In the genomic region with DNA sequence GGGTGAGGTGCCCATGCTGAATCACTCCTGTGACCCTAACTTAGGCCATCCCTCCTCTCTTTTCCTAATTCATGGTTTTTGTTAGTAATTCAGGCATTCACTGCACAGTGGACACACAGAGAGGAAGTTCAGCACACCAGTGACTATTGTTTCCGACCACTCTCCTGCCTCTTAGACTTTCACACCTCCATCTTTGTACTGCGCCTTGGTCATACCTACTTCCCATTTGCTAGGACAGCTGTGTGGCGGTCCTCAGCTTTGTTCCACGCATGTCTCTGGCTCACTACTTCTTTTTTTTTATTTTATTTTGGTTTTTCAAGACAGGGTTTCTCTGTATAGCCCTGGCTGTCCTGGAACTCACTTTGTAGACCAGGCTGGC, we compare ENCODE assay signal across 9 mouse cellular contexts. TPM values are rescaled to one million over a fixed set of nuclear protein-coding genes. Genes with fewer than 3 reads are reported as not detected.
DNase-seq lines count a peak whose midpoint lies in the region; ATAC-seq and TF ChIP-seq lines count a peak whose summit lies in the region.
"Had no signal": no experiment of that assay in that cellular context is flagged by ENCODE, and none has a peak within 500 bp of the region (broad histone marks: within the 10 kb centered on the region; RNA-seq: fewer than 3 reads in every experiment).

No protein-coding gene starts in this region.

- peaks cover 22 to 33% of the 10 kb centered on the region in 2 experiments for H3K4me1 ChIP-seq in heart, embryonic 14.5 days (ENCODE audit: control insufficient read depth in 2 of 2, insufficient read depth in 2 of 2, low read length in 2 of 2)
- H3K4me1 ChIP-seq in CH12.LX (ENCODE audit: control insufficient read depth in 1 of 2, insufficient read depth in 2 of 2): peaks cover 10 to 47% of the 10 kb centered on the region in 2 experiments; a peak in 3 of 4 replicates
- peaks cover 7% of the 10 kb centered on the region for H3K4me1 ChIP-seq in embryonic fibroblast, embryonic 13.5 days (ENCODE audit: control insufficient read depth, insufficient read depth, low read length)
- peaks cover 44% of the 10 kb centered on the region for H3K4me1 ChIP-seq in liver, postnatal 0 days (ENCODE audit: insufficient read depth)

- H3K4me3 ChIP-seq in heart, embryonic 14.5 days (ENCODE audit: control insufficient read depth in 1 of 2, insufficient read depth in 1 of 2, low read depth in 1 of 2, low read length in 2 of 2): peak overlapping the region; percentile 7 to 22; a peak in 3 of 4 replicates
- no peak overlapping the region for H3K4me3 ChIP-seq in CH12.LX (replicated peaks in 1 of 3; ENCODE audit: low read depth in 2 of 3, low read length in 2 of 3, poor library complexity in 1 of 3)
- H3K4me3 ChIP-seq in embryonic fibroblast, embryonic 13.5 days (ENCODE audit: insufficient read depth, low read length): peak overlapping the region; percentile 48
- H3K4me3 ChIP-seq in liver, postnatal 0 days (ENCODE audit: low read depth, low read length): peak overlapping the region; percentile 37

- no peak for ATAC-seq in heart, embryonic 14.5 days (ENCODE audit: insufficient number of reproducible peaks, insufficient read depth, low FRiP score, low read depth)
- 0 out of 2 replicates have a peak, but pooled peaks have one; percentile 2 for ATAC-seq in liver, postnatal 0 days

- TF ChIP-seq RAD21 in CH12.LX (IDR thresholded peaks at IDR 0.05; ENCODE audit: low read depth, low read length): no peak

- peak overlapping the region; percentile 65 for H3K9ac ChIP-seq in heart, embryonic 14.5 days (ENCODE audit: low read length)
- H3K9ac ChIP-seq in CH12.LX (ENCODE audit: insufficient read depth, low read depth): no peak overlapping the region
- peak overlapping the region; percentile 42 for H3K9ac ChIP-seq in liver, postnatal 0 days (replicated peaks)

- H3K79me2 ChIP-seq in CH12.LX (replicated peaks; ENCODE audit: control insufficient read depth, extremely low read depth, insufficient read depth, poor library complexity, severe bottlenecking): 0 out of 2 replicates have a peak, but pooled peaks cover 2% of the 10 kb centered on the region

- dilution Hi-C loops in CH12.LX (cut with MboI; ENCODE audit: extremely low pct_ligation_motif_present, extremely low pct_unique_long_range_greater_than_20kb, low sequenced_read_pairs): no loop called here

- 67% methylated on average over 4 of the region's 4 CpGs for WGBS in heart, embryonic 14.5 days
- 32% methylated on average over 4 of the region's 4 CpGs for WGBS in liver, postnatal 0 days (ENCODE audit: insufficient replicate concordance)

- intact Hi-C loops in heart, postnatal 36 days (cut with DNase I): no loop called here
- intact Hi-C loops in left cerebral cortex, postnatal 25 days (cut with DNase I): no loop called here

- peaks cover 11% of the 10 kb centered on the region; the same call in 1 of the 2 replicates for H3K36me3 ChIP-seq in heart, embryonic 14.5 days (ENCODE audit: control insufficient read depth, insufficient read depth, low read length)
- peaks cover 71 to 80% of the 10 kb centered on the region in 2 experiments for H3K36me3 ChIP-seq in CH12.LX (replicated peaks in 1 of 2; ENCODE audit: control insufficient read depth in 1 of 2, insufficient read depth in 1 of 2, low read length in 1 of 2)
- H3K36me3 ChIP-seq in liver, postnatal 0 days (replicated peaks; ENCODE audit: insufficient read depth, low read length): peaks cover 18% of the 10 kb centered on the region; the same call in 1 of the 2 replicates

- TF ChIP-seq EP300 in CH12.LX (IDR thresholded peaks at IDR 0.05; ENCODE audit: low read length): peak; percentile 35; the same call in 1 of the 2 replicates
- TF ChIP-seq EP300 in liver, postnatal 0 days (IDR thresholded peaks at IDR 0.05; ENCODE audit: low read depth): no peak

- no peaks in the 10 kb centered on the region for H3K27me3 ChIP-seq in heart, embryonic 14.5 days (ENCODE audit: control insufficient read depth, insufficient read depth, low read length)
- no peaks in the 10 kb centered on the region for H3K27me3 ChIP-seq in CH12.LX (replicated peaks)
- H3K27me3 ChIP-seq in liver, postnatal 0 days (ENCODE audit: insufficient read depth, low read length): no peaks in the 10 kb centered on the region

- no peak for TF ChIP-seq CTCF in CH12.LX (conservative IDR thresholded peaks at IDR 0.05 in 1 of 2, IDR thresholded peaks at IDR 0.05 in 1 of 2; ENCODE audit: low read depth in 2 of 2, low read length in 2 of 2)
- TF ChIP-seq CTCF in embryonic fibroblast, embryonic 13.5 days (IDR thresholded peaks at IDR 0.05; ENCODE audit: borderline replicate concordance, insufficient read depth, low read length): no peak
- no peak for TF ChIP-seq CTCF in liver, postnatal 0 days (IDR thresholded peaks at IDR 0.05; ENCODE audit: low read depth)

- in situ Hi-C loops in CH12.LX (cut with MboI; ENCODE audit: low pct_ligation_motif_present, low pct_unique_long_range_greater_than_20kb, low sequenced_read_pairs): no loop called here

- TF ChIP-seq POLR2A in CH12.LX (IDR thresholded peaks at IDR 0.05; ENCODE audit: low read depth, low read length): no peak
- no peak for TF ChIP-seq POLR2A in embryonic fibroblast, embryonic 13.5 days (IDR thresholded peaks at IDR 0.05; ENCODE audit: low read depth, low read length)

- H3K4me2 ChIP-seq in heart, embryonic 14.5 days (ENCODE audit: low read length): peak overlapping the region; percentile 60
- H3K4me2 ChIP-seq in CH12.LX (ENCODE audit: insufficient read depth, low read depth, poor library complexity, severe bottlenecking): no peak overlapping the region
- H3K4me2 ChIP-seq in liver, postnatal 0 days (ENCODE audit: low read depth, low read length): peak overlapping the region; percentile 61

- peak overlapping the region; percentile 71 to 88 for H3K27ac ChIP-seq in heart, embryonic 14.5 days (replicated peaks in 1 of 2; ENCODE audit: control insufficient read depth in 1 of 2, insufficient read depth in 1 of 2, low read depth in 2 of 2, low read length in 2 of 2)
- peak overlapping the region; percentile 57 for H3K27ac ChIP-seq in CH12.LX (ENCODE audit: insufficient read depth, low read depth)
- peak overlapping the region; percentile 88 for H3K27ac ChIP-seq in embryonic fibroblast, embryonic 13.5 days (ENCODE audit: insufficient read depth, low read length)
- H3K27ac ChIP-seq in liver, postnatal 0 days (ENCODE audit: low read depth): peak overlapping the region; percentile 87

- no peaks in the 10 kb centered on the region for H3K9me3 ChIP-seq in heart, embryonic 14.5 days (ENCODE audit: control insufficient read depth, low read length)
- H3K9me3 ChIP-seq in CH12.LX (replicated peaks; ENCODE audit: low read length): no peaks in the 10 kb centered on the region
- H3K9me3 ChIP-seq in liver, postnatal 0 days (ENCODE audit: low read length): no peaks in the 10 kb centered on the region

- no peak for DNase-seq in heart, postnatal 36 days
- DNase-seq in CH12.LX (ENCODE audit: extremely low read depth): no peak
- no peak for DNase-seq in liver, postnatal 0 days
- no peak for DNase-seq in left cerebral cortex, postnatal 25 days (ENCODE audit: low spot score in 2 of 2)
- DNase-seq in Muller cell, postnatal 12 days (ENCODE audit: inconsistent ontology term): no peak
- DNase-seq in thymus, postnatal 10 days (ENCODE audit: low spot score in 2 of 2): no peak

TF ChIP-seq in CH12.LX, 34 proteins besides CTCF, POLR2A, EP300 and RAD21:
- no peak for TF ChIP-seq GABPA (IDR thresholded peaks at IDR 0.05; ENCODE audit: insufficient replicate concordance, low read depth, low read length)

RNA-seq across cellular contexts. Expression of a gene that starts 5.8 kb away (rescaled TPM):
- 0.93 and 1.1 TPM in 2 replicates for polyA plus RNA-seq in heart, embryonic 14.5 days (2014; fragmentation: Nextera tagmentation; extraction: Ambion mirVana)
- total RNA-seq in heart, postnatal 36 days (2021): 10 to 100 TPM; 56.1 to 62.1 TPM
- total RNA-seq in CH12.LX (2012; rRNA removed) (35.1 and 62.5 TPM in 2 replicates), CH12.LX (2014; rRNA removed) (34.5 and 35.5 TPM in 2 replicates)
- polyA plus RNA-seq in CH12.LX (2012; ENCODE audit: insufficient read length, low read depth): 58.0 and 70.8 TPM in 2 replicates
- polyA plus RNA-seq in embryonic fibroblast, embryonic 13.5 days (2011; ENCODE audit: insufficient read length, low read depth, missing spikeins): 47.5 and 48.1 TPM in 2 replicates
- 0.62 and 0.83 TPM in 2 replicates for polyA plus RNA-seq in liver, postnatal 0 days (2015; fragmentation: Nextera tagmentation; extraction: Ambion mirVana)
- total RNA-seq in left cerebral cortex, postnatal 25 days (2021): 10 to 100 TPM; 67.1 to 71.7 TPM

RNA-seq across cellular contexts. Expression of a gene that starts 28.6 kb away (rescaled TPM):
- polyA plus RNA-seq in heart, embryonic 14.5 days (2014; fragmentation: Nextera tagmentation; extraction: Ambion mirVana): 0.23 TPM in 1 of 2 replicates, not detected in the other
- not detected for total RNA-seq in heart, postnatal 36 days (2021)
- total RNA-seq in CH12.LX (2012; rRNA removed) (not detected in 2 replicates), CH12.LX (2014; rRNA removed) (not detected in 2 replicates)
- 1.1 and 2.6 TPM in 2 replicates for polyA plus RNA-seq in CH12.LX (2012; ENCODE audit: insufficient read length, low read depth)
- polyA plus RNA-seq in embryonic fibroblast, embryonic 13.5 days (2011; ENCODE audit: insufficient read length, low read depth, missing spikeins): not detected in 2 replicates
- 0.70 TPM in 1 of 2 replicates, not detected in the other for polyA plus RNA-seq in liver, postnatal 0 days (2015; fragmentation: Nextera tagmentation; extraction: Ambion mirVana)
- total RNA-seq in left cerebral cortex, postnatal 25 days (2021): not detected
- total RNA-seq: left cerebral cortex, adult 18-20 months had no signal

RNA-seq across cellular contexts. Expression of a gene that starts 49.5 kb away (rescaled TPM):
- polyA plus RNA-seq in heart, embryonic 14.5 days (2014; fragmentation: Nextera tagmentation; extraction: Ambion mirVana): 186 and 211 TPM in 2 replicates
- 10 to 100 TPM; 68.4 to 69.3 TPM for total RNA-seq in heart, postnatal 36 days (2021)
- total RNA-seq in CH12.LX (2012; rRNA removed) (209 and 244 TPM in 2 replicates), CH12.LX (2014; rRNA removed) (257 and 267 TPM in 2 replicates)
- 145 and 156 TPM in 2 replicates for polyA plus RNA-seq in CH12.LX (2012; ENCODE audit: insufficient read length, low read depth)
- 182 and 189 TPM in 2 replicates for polyA plus RNA-seq in embryonic fibroblast, embryonic 13.5 days (2011; ENCODE audit: insufficient read length, low read depth, missing spikeins)
- polyA plus RNA-seq in liver, postnatal 0 days (2015; fragmentation: Nextera tagmentation; extraction: Ambion mirVana): 102 and 110 TPM in 2 replicates
- 10 to 100 TPM; 69.4 to 70.6 TPM for total RNA-seq in left cerebral cortex, postnatal 25 days (2021)

RNA-seq across cellular contexts. Expression of a gene that starts 52.8 kb away (rescaled TPM):
- polyA plus RNA-seq in heart, embryonic 14.5 days (2014; fragmentation: Nextera tagmentation; extraction: Ambion mirVana): 3.9 and 4.7 TPM in 2 replicates
- 10 to 100 TPM in 1 of 2 experiments, 1 to 10 TPM in 1; 7.5 to 10.2 TPM for total RNA-seq in heart, postnatal 36 days (2021)
- total RNA-seq in CH12.LX (2012; rRNA removed) (31.6 and 39.5 TPM in 2 replicates), CH12.LX (2014; rRNA removed) (26.9 and 30.0 TPM in 2 replicates)
- polyA plus RNA-seq in CH12.LX (2012; ENCODE audit: insufficient read length, low read depth): 32.5 and 38.6 TPM in 2 replicates
- polyA plus RNA-seq in embryonic fibroblast, embryonic 13.5 days (2011; ENCODE audit: insufficient read length, low read depth, missing spikeins): 21.3 and 28.4 TPM in 2 replicates
- 9.2 and 10.8 TPM in 2 replicates for polyA plus RNA-seq in liver, postnatal 0 days (2015; fragmentation: Nextera tagmentation; extraction: Ambion mirVana)
- 10 to 100 TPM; 18.5 to 21.1 TPM for total RNA-seq in left cerebral cortex, postnatal 25 days (2021)

Comparison
In these comparisons a context has a peak if more than half of its experiments do, and no peak if none do; other contexts are left out.
1. H3K4me3 ChIP-seq: peak in heart, embryonic 14.5 days (2 of 2), embryonic fibroblast, embryonic 13.5 days (single experiment) and liver, postnatal 0 days (single experiment); none in CH12.LX (0 of 3).
2. RNA of a gene that starts 5.8 kb away (polyA plus RNA-seq): 58.0 to 70.8 TPM in CH12.LX and 47.5 to 48.1 TPM in embryonic fibroblast, embryonic 13.5 days; 0.93 to 1.1 TPM in heart, embryonic 14.5 days and 0.62 to 0.83 TPM in liver, postnatal 0 days; every median in the first group is over 10 times any median in the second.
3. Peak in every context shown above with its lines, with median percentiles within 50 percentile points of each other: H3K27ac ChIP-seq.